Mouse (Mus musculus): ENCODE results near the gene Tnnt3.

Gene Tnnt3

GRCm38 (mm10) chr7:142539828-142540227 lies 41.2 kb downstream of the Tnnt3 start:
- DNase-seq (ENCODE audit: low spot score in 2 of 2): no peak

GRCm38 (mm10) chr7:142542771-142543303 lies 44.2 kb downstream of the Tnnt3 start:
- no peak for DNase-seq (ENCODE audit: low spot score in 2 of 2)

GRCm38 (mm10) chr7:142545967-142546366 lies 47.3 kb downstream of the Tnnt3 start:
- DNase-seq (ENCODE audit: low spot score in 2 of 2): no peak

DNA sequence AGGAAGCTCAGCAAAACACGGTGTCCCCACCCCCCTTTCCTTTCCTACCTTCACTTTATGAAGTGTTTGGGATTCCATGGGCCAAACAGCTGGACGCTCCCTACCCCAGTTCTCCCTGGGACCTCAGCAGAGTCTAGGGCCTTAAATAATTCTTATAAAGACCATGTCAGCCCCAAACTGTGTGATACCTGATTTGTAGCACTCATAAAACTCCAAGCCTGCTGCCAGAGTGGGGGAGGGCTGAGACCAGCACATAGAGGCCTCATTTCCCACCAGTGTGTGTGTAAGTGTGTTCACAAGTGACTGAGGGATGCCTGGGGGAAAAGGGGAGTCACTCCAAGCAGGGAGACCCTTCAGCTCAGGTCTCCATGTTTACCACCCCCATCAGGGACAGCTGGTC lies 49.2 kb downstream of the Tnnt3 start:
- DNase-seq (ENCODE audit: low spot score in 2 of 2): no peak

GRCm38 (mm10) chr7:142548706-142549105 lies 50.1 kb downstream of the Tnnt3 start:
- DNase-seq (ENCODE audit: low spot score in 2 of 2): no peak

GRCm38 (mm10) chr7:142549941-142550763 lies 51.5 kb downstream of the Tnnt3 start:
- no peak for DNase-seq (ENCODE audit: low spot score in 2 of 2)

DNA sequence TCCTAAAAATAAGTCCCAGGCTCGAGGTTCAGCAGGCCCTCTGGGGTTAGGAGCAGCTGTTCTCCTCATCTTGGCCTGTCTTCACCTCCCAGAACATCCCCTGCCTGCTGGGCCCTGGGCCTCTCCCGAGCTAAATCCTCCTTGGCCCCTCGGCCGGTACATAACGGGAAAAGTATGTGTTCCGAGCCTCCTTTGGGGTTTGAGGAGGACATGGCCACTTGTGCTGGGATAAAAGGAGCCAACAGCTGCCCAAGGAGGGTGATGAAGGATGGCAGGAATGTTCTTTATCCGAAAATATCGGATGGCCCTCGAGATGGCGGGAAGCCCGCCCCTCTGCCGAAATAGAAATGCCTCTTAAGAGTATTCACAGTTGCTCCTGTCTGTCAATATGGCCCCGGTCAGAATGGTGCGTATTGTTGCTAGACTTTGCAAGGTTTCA lies 52.3 kb downstream of the Tnnt3 start:
- DNase-seq (ENCODE audit: low spot score in 2 of 2): no peak

DNA sequence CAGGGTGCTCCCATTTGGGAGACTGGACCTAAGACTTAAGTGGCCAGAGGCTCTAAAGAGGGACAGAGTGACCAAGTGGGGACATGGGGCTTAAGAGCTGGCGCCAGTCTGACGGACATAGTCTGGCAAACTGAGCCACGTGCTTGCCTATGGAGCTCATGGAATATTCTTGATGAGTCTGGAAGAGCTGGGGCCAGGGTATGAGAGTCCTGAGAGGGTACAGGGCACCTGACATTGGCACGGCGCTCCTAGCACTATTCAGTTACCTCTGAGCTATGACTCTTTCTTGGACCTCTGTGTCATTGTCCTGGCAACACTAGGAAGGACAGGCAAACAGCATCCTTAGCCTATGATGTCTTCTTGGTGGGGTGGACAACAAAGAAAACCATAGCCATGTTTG lies 53.1 kb downstream of the Tnnt3 start:
- no peak for DNase-seq (ENCODE audit: low spot score in 2 of 2)

DNA sequence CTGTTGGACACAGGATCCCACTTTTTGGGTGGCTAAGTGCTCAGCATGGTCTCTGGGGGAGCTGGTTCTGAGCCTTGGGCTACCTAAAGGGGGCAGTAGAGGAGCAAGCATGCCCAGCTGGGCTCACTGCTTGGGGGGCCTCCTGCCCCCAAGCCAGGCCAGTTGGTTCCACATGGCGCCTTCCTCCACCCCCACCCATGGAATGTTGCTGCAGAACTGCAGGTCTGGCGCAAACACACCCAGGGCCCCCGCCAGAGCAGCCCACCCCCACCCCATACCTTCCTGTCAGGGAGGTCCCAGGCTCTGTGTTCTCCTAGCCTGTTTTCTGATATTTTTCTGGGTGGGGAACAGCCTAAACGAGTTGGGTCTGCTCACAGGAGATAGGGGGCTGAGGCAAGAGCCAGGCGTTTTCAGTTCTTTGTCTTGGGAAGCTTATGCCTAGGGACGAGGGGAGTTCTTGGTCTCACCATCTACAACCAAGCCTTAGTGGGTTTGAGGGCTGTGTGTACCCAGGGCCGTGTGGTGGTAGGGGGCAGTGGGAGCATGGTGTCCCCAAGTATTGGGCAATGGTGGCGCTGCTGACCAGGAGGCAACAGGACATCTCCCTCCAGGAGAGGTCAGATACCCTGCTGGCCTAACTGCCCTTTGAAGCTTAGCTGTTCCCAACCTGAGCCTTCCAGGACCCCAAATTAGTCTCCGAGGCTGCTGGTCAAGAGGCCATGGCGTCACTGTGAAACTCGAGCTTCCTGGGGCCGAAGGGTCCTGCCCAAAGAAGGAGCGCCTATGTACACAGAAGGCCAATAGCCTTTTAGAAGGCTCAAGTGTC lies 54.2 kb downstream of the Tnnt3 start:
- peak in 1 of 2 experiments; percentile 18 for DNase-seq (ENCODE audit: low spot score in 2 of 2)

GRCm38 (mm10) chr7:142553417-142554335 lies 55.0 kb downstream of the Tnnt3 start:
- DNase-seq (ENCODE audit: low spot score in 2 of 2): no peak

DNA sequence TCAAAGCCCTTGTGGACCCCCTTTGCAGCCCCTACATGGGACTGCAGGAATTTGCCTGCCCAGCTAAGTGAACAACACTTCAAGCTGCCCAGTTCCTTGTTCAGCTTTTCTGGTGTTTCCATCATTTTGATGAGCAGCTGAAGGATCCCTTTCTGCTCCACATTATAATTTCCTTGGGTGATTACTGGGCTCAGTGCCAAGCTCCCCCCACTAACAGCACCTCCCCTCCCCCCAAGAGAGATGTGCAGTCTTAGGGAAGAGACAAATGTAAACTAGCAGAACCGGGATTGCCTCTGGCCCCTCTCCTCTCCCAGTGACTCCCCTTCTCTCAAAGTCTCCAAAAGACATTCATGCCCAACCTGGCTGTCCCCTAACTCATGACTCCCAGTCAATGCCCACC lies 56.0 kb downstream of the Tnnt3 start:
- DNase-seq (ENCODE audit: low spot score in 2 of 2): no peak

- no peak for DNase-seq (ENCODE audit: low spot score in 2 of 2)
These were observed 56.9 kb downstream of the Tnnt3 start for GRCm38 (mm10) chr7:142555366-142556088.

GRCm38 (mm10) chr7:142556089-142556476 lies 57.4 kb downstream of the Tnnt3 start:
- DNase-seq (ENCODE audit: low spot score in 2 of 2): no peak

DNA sequence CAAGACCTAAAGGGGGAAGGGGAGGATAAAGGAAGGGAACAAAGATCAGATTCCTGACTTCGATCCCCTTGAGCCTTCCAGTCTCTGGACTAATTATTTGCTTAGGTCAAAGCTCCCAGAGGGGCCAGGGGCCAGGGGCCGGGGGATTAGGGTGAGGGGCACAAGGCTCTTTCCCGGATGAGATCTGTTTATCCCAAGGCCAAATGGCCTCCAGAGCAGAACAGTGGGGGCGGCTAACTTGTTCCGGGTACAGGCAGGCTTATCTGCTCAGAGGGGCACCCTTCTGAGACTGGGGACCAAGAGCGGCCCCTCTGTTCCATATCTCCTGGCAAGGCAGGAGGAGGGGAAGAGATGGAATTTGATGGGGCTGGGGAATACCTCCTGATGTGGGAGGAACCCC lies 59.1 kb downstream of the Tnnt3 start:
- no peak for DNase-seq (ENCODE audit: low spot score in 2 of 2)

- no peak for DNase-seq (ENCODE audit: low spot score in 2 of 2)
These were observed 60.0 kb downstream of the Tnnt3 start for GRCm38 (mm10) chr7:142558511-142559146.

DNA sequence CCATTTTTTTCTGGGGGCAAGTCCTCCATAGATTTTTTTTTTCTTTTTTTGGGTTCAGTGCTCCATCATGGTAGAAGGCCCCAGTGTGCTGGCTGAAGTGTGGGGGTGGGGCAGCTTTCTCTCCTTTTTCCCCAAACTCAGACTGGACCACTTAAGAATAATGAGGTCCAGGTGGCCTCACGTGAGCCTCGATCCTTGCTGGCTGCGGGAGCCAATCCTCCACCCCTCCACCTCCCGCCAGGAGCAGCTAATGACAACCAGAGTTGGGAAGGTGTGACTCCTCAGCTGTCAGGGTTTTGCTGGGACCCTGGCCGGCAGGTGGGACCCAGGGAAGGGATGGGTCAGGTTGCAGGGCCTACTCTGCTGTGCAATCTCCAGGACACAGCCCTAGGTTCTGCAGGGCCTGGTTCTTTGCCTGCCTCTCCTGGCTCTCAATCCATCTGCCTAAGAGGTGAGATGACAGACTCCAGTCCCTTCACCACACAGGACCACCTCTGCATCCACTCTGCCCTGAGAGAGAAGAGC lies 61.1 kb downstream of the Tnnt3 start:
- DNase-seq (ENCODE audit: low spot score in 2 of 2): no peak

DNA sequence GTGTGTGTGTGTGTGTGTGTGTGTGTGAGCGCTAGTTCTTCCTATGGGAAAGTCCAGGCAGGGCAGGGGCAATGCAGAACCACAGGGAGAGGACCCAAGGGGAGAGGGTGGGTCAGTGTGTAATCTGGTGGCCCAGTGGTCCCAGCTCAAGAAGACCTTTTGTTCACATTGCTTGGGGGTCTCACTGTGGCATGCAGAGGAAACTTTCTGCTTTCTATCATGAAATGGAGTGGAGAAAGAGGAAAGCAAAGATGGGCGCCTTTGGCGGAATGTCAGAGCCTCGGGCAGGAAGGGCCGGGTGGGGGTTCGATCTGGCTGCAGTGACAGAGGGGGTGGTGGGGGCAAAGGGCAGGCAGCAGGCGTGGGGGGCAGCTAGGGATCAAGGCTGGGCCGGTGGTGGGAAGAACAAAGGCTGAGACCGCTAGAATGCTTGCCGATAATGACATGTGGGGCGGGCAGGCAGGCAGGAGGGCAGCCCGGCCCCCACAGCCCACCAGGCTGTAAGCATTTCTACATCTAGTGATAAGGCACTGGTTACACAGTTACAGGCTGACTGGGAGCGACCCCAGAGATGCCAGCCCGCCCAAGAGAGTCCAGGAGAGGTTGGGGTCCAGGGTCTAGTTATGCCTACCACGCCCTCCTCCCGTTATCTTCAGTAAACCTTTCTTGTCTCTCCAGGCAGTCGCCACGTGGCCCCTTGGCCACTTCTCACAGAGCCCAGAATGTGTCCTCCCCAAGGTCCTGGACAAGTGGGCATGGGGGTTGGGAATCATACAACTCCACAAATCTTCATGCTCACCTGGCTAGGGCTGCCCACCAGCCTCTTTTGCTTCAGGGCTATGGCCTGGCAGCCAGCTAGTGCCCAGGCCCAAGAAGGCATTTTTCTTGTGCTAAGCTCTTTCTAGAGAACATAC lies 62.6 kb downstream of the Tnnt3 start:
- DNase-seq (ENCODE audit: low spot score in 2 of 2): no peak

- no peak for DNase-seq (ENCODE audit: low spot score in 2 of 2)
These were observed 63.3 kb downstream of the Tnnt3 start for GRCm38 (mm10) chr7:142561856-142562404.

DNA sequence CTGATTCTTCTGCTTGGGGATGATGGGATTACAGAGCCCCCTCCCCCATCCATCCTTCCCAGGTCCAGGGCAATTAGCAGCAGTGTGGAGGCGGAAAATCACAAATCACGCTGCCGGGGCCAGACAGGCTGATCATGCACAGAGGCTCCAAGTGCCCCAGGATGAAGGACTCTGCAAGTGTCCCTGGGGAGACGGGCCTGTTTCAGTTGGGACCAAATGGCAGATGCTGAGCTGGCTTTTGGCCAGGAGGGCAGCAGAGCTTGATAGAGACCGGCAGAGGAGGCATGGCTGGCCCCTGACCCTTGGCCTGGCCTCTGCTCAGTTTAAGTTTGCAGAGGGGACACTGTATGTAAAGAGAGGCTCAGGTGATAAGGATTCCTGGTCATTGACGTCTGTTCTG lies 64.5 kb downstream of the Tnnt3 start:
- no peak for DNase-seq (ENCODE audit: low spot score in 2 of 2)
